Mouse (Mus musculus): Measurements from ENCODE around the gene Fcor. TPM values are rescaled to one million over a fixed set of nuclear protein-coding genes. Genes with fewer than 3 reads are reported as not detected.

The Fcor gene
- polyA plus RNA-seq, 1 experiment: not detected

- H3K27ac ChIP-seq (ENCODE audit: insufficient read depth, low read depth, low read length): no peak overlapping the region
- H3K4me1 ChIP-seq (ENCODE audit: control insufficient read depth, insufficient read depth, low read length): peaks cover 4% of the 10 kb centered on the region; the same call in 1 of the 2 replicates
- WGBS: 18% methylated on average over 7 of the region's 7 CpGs
- no peak for TF ChIP-seq CTCF (IDR thresholded peaks at IDR 0.05; ENCODE audit: insufficient read depth, low read depth, low read length)
- TF ChIP-seq POLR2A (IDR thresholded peaks at IDR 0.05; ENCODE audit: insufficient read depth, low read depth, low read length): no peak
- H3K4me3 ChIP-seq (ENCODE audit: insufficient read depth, low read depth, low read length): no peak overlapping the region
Observed at GRCm38 (mm10) chr8:3656725-3657381, 15.3 kb downstream of the Fcor start.

GRCm38 (mm10) chr8:3655526-3655925, 16.6 kb downstream of the Fcor start, which contains the start of gene Retn:
TSS of gene Retn (plus strand) at chr8:3655770.
- WGBS: 76% methylated on average over 3 of the region's 3 CpGs
- no peak within 1 kb of the TSS for H3K4me3 ChIP-seq (ENCODE audit: insufficient read depth, low read depth, low read length)

DNA sequence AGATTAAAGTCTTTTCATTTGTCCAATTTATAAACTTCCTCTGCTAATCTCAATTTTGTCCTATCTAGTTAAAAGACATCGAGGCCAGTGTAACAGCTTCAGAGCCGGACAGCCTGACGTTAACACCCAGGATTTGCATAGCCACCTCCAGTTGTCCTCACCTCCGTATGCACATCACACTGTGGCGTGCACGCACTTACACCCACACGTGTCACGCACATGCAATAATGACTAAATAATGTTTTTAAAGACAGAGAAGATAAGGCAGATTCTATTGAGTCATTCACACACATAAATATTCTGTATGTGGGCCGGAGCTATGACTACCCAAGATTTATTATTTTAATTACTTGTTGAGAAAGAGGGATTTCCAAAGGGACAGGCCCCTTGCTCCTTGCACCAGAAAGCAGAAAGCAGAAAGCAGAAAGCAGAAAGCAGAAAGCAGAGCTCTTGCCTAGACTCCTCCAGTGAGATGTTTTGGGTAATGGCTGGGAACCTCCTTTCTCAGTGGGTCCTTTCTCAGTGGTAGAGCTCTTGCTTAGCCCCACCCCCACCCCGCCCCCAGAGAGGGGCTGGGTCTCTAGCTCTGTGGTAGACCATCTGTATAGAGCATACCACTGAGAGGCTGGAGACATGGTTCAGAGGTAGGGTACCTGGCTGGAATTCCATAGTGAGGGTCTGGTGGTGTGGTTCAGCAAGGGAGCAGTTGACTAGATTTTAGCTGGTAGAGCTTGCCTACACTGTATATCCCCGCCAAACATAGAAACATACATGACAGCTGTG, 17.2 kb downstream of the Fcor start:
- H3K27ac ChIP-seq (ENCODE audit: insufficient read depth, low read depth, low read length): no peak overlapping the region
- WGBS: 68% methylated on average over 11 of the region's 11 CpGs
- peaks cover 4% of the 10 kb centered on the region; the same call in 1 of the 2 replicates for H3K4me1 ChIP-seq (ENCODE audit: control insufficient read depth, insufficient read depth, low read length)
- TF ChIP-seq CTCF (IDR thresholded peaks at IDR 0.05; ENCODE audit: insufficient read depth, low read depth, low read length) (no peak), POLR2A (IDR thresholded peaks at IDR 0.05; ENCODE audit: insufficient read depth, low read depth, low read length) (no peak)
- H3K4me3 ChIP-seq (ENCODE audit: insufficient read depth, low read depth, low read length): no peak overlapping the region

More at GRCm38 (mm10) chr8:3655526-3655925, 16.6 kb downstream of the Fcor start, which contains the start of gene Retn:
- peaks cover 4% of the 10 kb centered on the region; the same call in 1 of the 2 replicates for H3K4me1 ChIP-seq (ENCODE audit: control insufficient read depth, insufficient read depth, low read length)
- no peak within 1 kb of the TSS for H3K27ac ChIP-seq (ENCODE audit: insufficient read depth, low read depth, low read length)
- TF ChIP-seq CTCF (IDR thresholded peaks at IDR 0.05; ENCODE audit: insufficient read depth, low read depth, low read length) (no peak), POLR2A (IDR thresholded peaks at IDR 0.05; ENCODE audit: insufficient read depth, low read depth, low read length) (no peak)

DNA sequence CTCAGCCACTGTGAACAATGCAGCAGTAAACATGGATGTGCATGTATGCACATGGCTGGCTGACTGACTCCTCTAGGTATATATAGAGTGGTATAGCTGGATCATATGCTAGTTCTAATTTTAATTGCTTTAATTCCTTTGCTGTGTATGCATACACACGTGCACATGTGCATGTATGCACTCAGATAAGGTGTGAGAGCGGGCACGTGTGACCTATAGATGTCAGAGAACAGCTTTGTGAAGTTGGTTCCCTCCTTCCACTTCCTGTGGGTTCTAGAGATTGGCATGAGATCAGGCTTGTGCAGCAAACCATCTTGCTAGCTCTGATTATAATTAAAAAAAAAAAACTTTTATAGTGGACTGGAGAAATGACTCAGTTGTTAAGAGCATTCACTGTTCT, 19.3 kb downstream of the Fcor start:
- H3K27ac ChIP-seq (ENCODE audit: insufficient read depth, low read depth, low read length): no peak overlapping the region
- no peak for TF ChIP-seq POLR2A (IDR thresholded peaks at IDR 0.05; ENCODE audit: insufficient read depth, low read depth, low read length)
- TF ChIP-seq CTCF (IDR thresholded peaks at IDR 0.05; ENCODE audit: insufficient read depth, low read depth, low read length): no peak
- WGBS: 67% methylated on average over 3 of the region's 3 CpGs
- peaks cover 4% of the 10 kb centered on the region; the same call in 1 of the 2 replicates for H3K4me1 ChIP-seq (ENCODE audit: control insufficient read depth, insufficient read depth, low read length)
- no peak overlapping the region for H3K4me3 ChIP-seq (ENCODE audit: insufficient read depth, low read depth, low read length)

DNA sequence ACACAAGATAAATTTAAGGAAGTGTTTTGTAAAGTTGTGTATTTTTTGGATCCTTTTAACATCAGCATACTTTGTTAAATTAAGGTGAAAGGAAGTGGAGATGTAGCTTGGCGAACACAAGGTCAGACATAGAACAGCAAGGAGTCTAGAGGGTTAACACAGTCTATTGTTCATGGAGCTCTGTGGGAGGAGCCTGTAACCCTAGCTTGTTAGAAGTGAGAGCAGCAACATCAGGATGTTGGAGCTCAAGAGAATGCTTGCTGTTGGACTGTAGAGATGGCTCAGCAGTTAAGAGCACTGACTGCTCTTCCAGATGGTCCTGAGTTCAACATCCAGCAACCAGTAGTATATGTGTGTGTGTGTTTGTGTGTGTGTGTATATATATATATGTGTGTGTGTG, 23.2 kb downstream of the Fcor start:
- WGBS: 44% methylated on average over 1 of the region's 1 CpGs
- H3K4me1 ChIP-seq (ENCODE audit: control insufficient read depth, insufficient read depth, low read length): no peaks in the 10 kb centered on the region
- H3K27ac ChIP-seq (ENCODE audit: insufficient read depth, low read depth, low read length): no peak overlapping the region

DNA sequence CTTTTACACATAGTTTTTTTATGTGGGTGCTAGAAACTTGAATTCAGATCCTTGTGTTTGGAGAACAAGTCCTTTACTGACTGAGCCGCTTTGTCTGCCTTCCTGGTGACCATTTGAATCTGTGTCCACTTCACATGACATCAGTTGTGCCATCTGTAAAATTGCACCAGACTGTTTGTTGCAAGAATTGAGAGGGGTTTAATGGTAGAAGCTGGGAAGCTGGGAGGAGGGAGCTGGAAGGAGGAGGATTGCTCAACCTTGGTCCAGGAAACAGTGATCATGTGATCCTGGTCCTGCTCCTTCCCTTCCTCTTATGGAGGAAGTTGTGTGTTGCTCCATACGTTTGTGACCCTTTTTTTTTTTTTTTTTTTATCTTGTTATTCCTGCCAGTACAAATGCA, 23.9 kb downstream of the Fcor start:
- no peak overlapping the region for H3K4me3 ChIP-seq (ENCODE audit: insufficient read depth, low read depth, low read length)
- no peak for TF ChIP-seq CTCF (IDR thresholded peaks at IDR 0.05; ENCODE audit: insufficient read depth, low read depth, low read length)
- TF ChIP-seq POLR2A (IDR thresholded peaks at IDR 0.05; ENCODE audit: insufficient read depth, low read depth, low read length): no peak
- H3K4me1 ChIP-seq (ENCODE audit: control insufficient read depth, insufficient read depth, low read length): no peaks in the 10 kb centered on the region
- 62% methylated on average over 2 of the region's 2 CpGs for WGBS
- H3K27ac ChIP-seq (ENCODE audit: insufficient read depth, low read depth, low read length): no peak overlapping the region

More for the DNA sequence above, 23.2 kb downstream of the Fcor start:
- TF ChIP-seq POLR2A (IDR thresholded peaks at IDR 0.05; ENCODE audit: insufficient read depth, low read depth, low read length): no peak
- TF ChIP-seq CTCF (IDR thresholded peaks at IDR 0.05; ENCODE audit: insufficient read depth, low read depth, low read length): no peak
- no peak overlapping the region for H3K4me3 ChIP-seq (ENCODE audit: insufficient read depth, low read depth, low read length)

DNA sequence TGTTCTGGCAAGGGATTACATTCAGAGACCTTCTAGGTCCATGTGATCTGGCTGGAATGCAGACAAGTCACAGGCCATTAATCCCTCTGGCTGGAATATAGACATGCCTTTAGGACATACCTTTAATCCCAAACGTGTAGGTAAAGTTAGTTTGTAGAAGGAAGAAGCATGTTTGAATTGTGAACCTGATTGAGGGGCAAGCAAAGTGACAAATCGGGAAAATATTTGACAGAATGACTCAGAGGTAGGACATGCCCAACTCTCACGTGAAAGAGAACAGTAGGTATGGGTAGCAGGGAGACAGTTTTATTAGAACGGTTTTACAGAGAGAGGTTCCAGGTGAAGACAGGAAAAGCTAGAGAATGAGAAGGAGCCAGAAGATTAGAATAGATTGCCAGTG, 24.6 kb downstream of the Fcor start:
- H3K27ac ChIP-seq (ENCODE audit: insufficient read depth, low read depth, low read length): no peak overlapping the region
- TF ChIP-seq POLR2A (IDR thresholded peaks at IDR 0.05; ENCODE audit: insufficient read depth, low read depth, low read length) (no peak), CTCF (IDR thresholded peaks at IDR 0.05; ENCODE audit: insufficient read depth, low read depth, low read length) (no peak)
- H3K4me3 ChIP-seq (ENCODE audit: insufficient read depth, low read depth, low read length): no peak overlapping the region
- no peaks in the 10 kb centered on the region for H3K4me1 ChIP-seq (ENCODE audit: control insufficient read depth, insufficient read depth, low read length)
- 81% methylated on average over 4 of the region's 4 CpGs for WGBS

DNA sequence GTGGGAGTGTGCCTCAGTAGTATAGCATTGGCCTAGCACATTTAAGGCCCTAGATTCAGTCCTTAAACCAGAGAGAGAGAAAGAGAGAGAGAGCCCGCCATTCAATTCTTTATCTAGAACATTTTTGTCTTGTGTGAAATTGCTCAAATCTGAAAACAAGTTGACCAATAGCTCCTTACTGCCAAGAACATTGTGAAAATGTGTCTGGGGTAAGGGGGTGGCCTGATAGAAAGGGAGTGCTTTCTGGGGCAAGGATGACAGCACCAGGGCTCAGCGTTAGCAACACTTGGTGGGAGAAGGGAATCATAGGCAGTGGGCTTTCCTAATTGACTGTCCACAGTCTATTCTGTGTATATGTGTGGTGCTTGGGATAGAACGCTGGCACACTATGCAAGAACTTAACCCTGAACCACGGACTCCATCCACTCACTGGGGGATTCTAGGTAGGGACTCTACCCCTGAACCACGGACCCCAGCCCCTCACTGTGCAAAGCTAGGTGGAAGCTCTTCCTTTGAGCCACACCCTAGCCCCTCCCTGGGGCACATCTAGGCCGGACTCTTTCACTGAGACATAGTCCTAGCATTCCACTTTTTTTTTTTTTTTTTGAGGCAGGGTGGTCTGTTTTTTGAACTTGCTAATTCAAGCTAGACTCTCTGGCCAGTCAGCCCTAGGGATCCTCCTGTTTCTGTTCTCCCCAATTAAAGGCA, 25.2 kb downstream of the Fcor start:
- WGBS: 82% methylated on average over 6 of the region's 6 CpGs
- Histone ChIP-seq H3K4me3 (ENCODE audit: insufficient read depth, low read depth, low read length) (no peak overlapping the region), H3K27ac (ENCODE audit: insufficient read depth, low read depth, low read length) (no peak overlapping the region), H3K4me1 (ENCODE audit: control insufficient read depth, insufficient read depth, low read length) (no peaks in the 10 kb centered on the region)
- TF ChIP-seq CTCF (IDR thresholded peaks at IDR 0.05; ENCODE audit: insufficient read depth, low read depth, low read length) (no peak), POLR2A (IDR thresholded peaks at IDR 0.05; ENCODE audit: insufficient read depth, low read depth, low read length) (no peak)
